Mouse (Mus musculus) retina, postnatal 1 day (tissue): ENCODE measurements around the gene Ankrd26.

Experiments used
- DNase-seq: peaks from one replicate; pipeline ENCODE4 v3.0.0-alpha.2; 2012

Ankrd26 gene

DNA sequence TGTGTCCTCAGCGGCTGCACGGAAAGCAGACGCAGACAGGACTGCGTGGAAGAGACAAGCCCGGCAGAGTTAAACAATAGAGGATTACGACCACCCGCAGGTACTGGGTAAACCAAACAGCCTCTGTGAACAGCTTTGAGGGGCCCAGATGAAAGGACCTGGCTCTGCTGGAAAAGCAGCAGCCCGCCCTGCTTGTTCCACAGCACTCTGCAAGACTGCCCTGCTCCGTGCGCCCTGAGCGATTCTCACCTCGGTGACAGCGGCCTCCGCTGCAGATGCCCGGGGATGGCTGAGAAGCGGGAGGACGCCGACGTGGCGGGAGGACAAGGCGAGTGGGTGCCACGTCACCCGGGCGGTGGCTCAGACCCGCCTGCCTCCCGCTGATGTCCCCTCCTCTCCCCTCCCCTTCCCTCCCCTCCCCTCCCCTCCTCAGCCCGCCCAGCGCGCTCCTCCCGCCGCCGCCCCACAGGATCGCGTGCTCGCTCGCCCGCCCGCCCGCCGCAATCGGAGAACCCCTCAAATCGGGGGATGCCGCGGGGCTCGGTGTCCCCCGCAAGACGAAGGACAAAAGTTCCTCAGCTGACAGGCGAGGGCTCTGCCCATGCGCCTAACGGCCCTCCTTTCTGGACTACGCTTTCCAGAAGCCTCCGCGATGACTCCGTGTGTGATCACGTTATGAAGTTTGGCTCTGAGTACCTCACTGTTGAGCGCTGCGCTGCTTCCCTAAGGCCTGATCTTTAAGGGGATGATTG is 82.9 kb downstream of the Ankrd26 start, which contains the start of gene Zfp9:
Zfp9 (minus strand) TSS at position 364 of the 752 bp plus-strand sequence.
- peak; percentile 91 for DNase-seq

DNA sequence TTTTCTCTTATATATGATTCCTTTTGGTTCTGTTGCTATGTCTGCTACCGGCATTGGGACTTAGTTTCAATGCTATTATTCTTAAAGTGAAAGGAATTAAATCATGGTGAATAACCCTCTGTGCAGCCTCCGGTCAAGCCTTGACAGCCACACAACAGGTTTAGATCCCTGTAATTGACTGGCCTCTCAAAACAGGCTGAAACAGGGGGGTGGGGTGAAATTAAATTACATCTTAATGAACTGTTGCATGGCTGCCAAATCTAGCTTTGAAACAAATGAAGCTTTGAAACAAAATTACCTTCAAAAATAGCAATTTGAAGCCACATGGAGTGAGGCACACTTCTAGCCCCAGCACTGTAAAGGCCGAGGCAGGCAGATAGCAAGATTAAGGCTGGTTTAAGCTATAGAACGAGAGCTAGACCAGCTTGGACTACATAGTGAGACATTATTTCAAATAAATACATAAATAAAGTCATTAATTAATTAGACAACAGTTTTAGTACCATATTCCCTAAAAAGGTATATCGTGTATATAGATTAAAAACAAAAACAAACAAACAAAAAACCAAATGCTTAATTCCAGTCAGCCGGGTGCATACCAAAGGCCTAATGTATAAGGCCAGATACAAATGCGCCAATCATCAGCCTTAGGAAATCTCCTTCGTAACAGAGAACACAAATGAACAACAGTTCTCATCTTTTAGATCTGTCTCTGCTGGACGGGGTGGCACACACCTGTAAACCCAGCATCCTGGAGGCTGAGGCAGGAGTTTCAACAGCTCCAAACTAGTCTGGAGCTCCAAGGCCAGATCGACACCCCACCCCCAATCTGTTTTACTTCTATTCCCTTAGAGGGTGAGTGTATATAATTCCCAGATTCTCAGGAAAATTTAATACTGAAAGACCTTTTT is 83.9 kb downstream of the Ankrd26 start:
- DNase-seq = peak; percentile 33

DNA sequence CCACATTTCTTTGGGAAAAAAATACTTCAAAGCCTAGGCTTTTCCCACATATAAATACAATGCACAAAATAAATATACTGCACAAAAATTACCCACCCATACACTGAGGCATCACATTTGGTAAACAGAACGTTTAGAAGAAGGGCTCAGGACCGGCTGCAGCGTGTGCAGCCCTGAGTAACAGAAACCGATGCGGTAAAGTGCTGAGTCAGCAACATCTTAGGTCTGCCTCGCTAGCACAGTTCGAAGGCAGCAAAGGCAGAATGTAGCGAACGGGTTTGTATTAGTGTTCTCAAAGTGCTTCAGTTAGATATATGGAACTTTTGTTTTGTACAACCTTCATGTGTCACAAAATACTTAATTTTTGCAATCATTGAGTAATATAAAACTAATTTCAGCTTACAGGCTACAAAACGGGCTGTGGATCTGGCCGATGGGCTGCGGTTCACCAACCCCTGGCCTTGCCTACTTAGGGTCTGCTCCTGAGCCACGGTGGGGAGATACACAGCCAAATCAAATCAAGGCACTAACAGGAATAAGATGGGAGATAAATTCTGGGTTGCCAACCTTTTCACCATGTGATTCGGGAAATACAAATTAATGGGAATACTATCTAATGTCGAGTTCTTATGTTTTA is 99.8 kb downstream of the Ankrd26 start:
- no peak for DNase-seq

DNA sequence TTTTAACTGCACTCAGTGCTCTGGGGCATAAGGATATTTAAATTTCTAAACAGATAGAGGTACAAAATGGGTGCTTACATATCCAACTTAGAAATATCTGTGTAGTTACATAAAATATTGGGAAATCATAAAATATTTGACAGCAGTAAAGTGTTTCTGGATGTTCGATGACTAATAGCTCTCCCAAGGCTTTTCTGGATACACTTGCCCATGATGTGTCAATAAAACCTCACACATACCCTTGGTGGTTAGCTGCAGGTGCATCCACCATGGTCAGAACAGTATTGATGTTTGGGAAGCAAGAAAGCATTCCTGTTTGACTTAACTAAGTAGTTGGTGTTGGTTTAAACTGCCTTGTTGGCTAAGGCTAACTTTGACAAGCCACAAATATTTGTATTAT is 104.3 kb downstream of the Ankrd26 start:
- DNase-seq = no peak

DNA sequence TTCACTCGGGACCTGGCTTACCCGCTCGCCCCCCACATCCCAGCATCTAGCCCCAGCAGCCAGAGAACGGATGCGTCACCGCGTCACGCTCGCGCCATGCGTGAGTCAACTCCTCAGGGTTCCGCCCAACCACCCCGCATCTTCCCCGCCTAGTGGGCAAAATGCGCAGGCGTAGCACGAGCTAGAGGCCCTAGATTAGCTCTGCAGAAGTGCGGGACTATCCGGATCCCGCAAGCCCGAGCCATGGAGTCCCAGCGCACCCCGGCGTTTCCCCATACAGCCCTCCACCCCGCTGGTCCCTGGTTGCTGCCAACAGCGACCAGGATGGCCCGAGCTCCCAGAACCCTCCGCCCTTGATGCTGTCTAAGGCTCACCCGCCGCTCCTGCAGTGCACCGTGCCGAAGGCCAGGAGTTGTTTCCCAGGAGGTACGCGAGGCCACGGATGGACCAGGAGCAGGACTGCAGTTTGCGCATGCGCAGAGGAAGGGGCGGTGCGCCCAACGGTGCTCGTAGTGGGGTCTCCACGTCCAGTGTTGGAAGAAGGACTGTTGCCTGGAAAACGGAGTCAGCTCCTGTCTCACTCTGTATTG is 106.9 kb downstream of the Ankrd26 start, which contains the start of gene Zfp248:
Zfp248 (minus strand) TSS at position 487 of the 590 bp plus-strand sequence.
- peak; percentile 93 for DNase-seq

DNA sequence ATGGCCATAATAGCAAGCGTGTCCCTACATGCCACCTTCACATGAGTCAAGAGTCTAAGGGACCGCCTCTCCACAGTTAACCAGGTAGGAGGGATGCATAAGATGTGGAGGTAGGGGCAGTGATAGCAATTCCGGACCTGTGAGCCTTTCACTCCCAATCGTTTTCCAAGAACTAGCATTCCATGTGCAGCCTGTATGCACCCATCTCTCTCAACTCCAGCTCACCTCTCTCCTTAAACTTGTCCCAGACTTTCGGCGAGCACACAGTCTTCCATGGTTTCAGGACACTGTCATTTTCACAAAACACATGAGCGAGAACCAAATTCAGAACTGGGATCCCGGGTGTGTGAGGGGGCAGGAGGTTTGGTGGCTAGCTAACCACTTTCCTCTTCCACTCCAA is 107.6 kb downstream of the Ankrd26 start:
- DNase-seq = no peak
